Mouse (Mus musculus) hindbrain, embryonic 15.5 days (tissue): ENCODE measurements at regions not wholly inside any gene's neighbourhood (a gene's known extent, or its start where the extent isn't known, plus 50 kb on each side); places are given as distances from the start of the nearest gene placed in this dataset.

ENCODE experiments used
- ATAC-seq: fragments of 200-750 bp; cut with Nextera tagmentation; 2 replicates; pipeline ENCODE4 v1.8.0; 2017; ENCODE audit warnings: low read depth, moderate number of reproducible peaks, moderate TSS enrichment; ENCODE audit not compliant: low FRiP score
- H3K27ac ChIP-seq: fragments of 300-500 bp; sonication (generic); replicated peaks from 2 replicates; pipeline ENCODE4 v1.5.1; 2015; ENCODE audit warnings: mild to moderate bottlenecking, inconsistent platforms
- H3K27me3 ChIP-seq: fragments of 300-500 bp; sonication (generic); 2 replicates; pipeline ENCODE4 v1.6.1; 2015; ENCODE audit warnings: control low read depth, inconsistent platforms
- H3K36me3 ChIP-seq: fragments of 300-500 bp; sonication (generic); 2 replicates; pipeline ENCODE4 v1.6.1; 2015; ENCODE audit warnings: control low read depth, inconsistent platforms
- H3K4me1 ChIP-seq: fragments of 300-500 bp; sonication (generic); replicated peaks from 2 replicates; pipeline ENCODE4 v1.6.1; 2015; ENCODE audit warnings: control low read depth, inconsistent platforms
- H3K4me2 ChIP-seq: fragments of 300-500 bp; sonication (generic); 2 replicates; pipeline ENCODE4 v1.6.1; 2015; ENCODE audit warnings: moderate library complexity, mild to moderate bottlenecking, inconsistent platforms
- H3K4me3 ChIP-seq: fragments of 300-500 bp; sonication (generic); 2 replicates; pipeline ENCODE4 v1.5.1; 2015; ENCODE audit warnings: mild to moderate bottlenecking, inconsistent platforms
- H3K9ac ChIP-seq: fragments of 300-500 bp; sonication (generic); 2 replicates; pipeline ENCODE4 v1.6.1; 2015; ENCODE audit warnings: inconsistent platforms
- H3K9me3 ChIP-seq: fragments of 300-500 bp; sonication (generic); 2 replicates; pipeline ENCODE4 v1.6.1; 2016; ENCODE audit warnings: control low read depth, inconsistent platforms
- WGBS: fragments of 180-500 bp; shearing (Covaris S2); methylation state at CpG from one replicate; pipeline ENCODE4 v1.1.7; 2015; 5-methylcytosine and 5-hydroxymethylcytosine counted together

- no peak overlapping the region for H3K27ac ChIP-seq
- H3K9ac ChIP-seq, result no peak overlapping the region
- WGBS, result 92% methylated on average over 10 of the region's 10 CpGs
- no peaks in the 10 kb centered on the region for H3K4me1 ChIP-seq
- no peak overlapping the region for H3K4me3 ChIP-seq
- no peaks in the 10 kb centered on the region for H3K27me3 ChIP-seq
- no peak for ATAC-seq
- H3K9me3 ChIP-seq, result no peaks in the 10 kb centered on the region
- H3K4me2 ChIP-seq, result no peak overlapping the region
- no peaks in the 10 kb centered on the region for H3K36me3 ChIP-seq
These were observed 125.1 kb upstream of the Pik3r1 start for GRCm38 (mm10) chr13:101893035-101893600.

DNA sequence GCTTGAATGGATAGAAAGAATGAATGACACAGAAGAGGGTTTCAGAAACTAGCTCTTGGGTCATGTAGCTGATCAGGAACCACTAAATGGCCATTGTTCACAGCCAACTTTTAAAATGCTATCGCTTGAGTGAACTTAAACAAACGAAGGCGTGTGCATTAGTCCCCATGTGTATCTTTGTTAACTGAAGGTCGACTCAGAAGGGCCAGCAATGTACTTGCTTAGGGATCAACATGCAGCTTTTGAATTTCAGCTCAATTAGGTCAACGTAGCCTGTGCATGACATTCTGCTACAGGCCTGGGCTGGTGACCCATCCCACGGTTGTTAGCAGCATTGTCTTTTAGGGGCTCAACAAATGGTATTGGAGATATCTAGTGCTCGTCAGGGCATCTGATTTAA, 127.1 kb upstream of the Pik3r1 start:
- Histone ChIP-seq H3K9ac (no peak overlapping the region), H3K4me2 (no peak overlapping the region), H3K27me3 (no peaks in the 10 kb centered on the region), H3K4me1 (no peaks in the 10 kb centered on the region), H3K9me3 (no peaks in the 10 kb centered on the region), H3K36me3 (no peaks in the 10 kb centered on the region), H3K4me3 (no peak overlapping the region), H3K27ac (no peak overlapping the region)
- WGBS, result 64% methylated on average over 7 of the region's 7 CpGs
- no peak for ATAC-seq

GRCm38 (mm10) chr13:101895686-101896085, 127.7 kb upstream of the Pik3r1 start:
- no peak overlapping the region for H3K27ac ChIP-seq
- H3K9ac ChIP-seq, result no peak overlapping the region
- H3K4me2 ChIP-seq, result no peak overlapping the region
- no peaks in the 10 kb centered on the region for H3K9me3 ChIP-seq
- H3K36me3 ChIP-seq, result no peaks in the 10 kb centered on the region
- no peak overlapping the region for H3K4me3 ChIP-seq
- no peak for ATAC-seq
- WGBS, result 64% methylated on average over 4 of the region's 4 CpGs
- no peaks in the 10 kb centered on the region for H3K4me1 ChIP-seq
- no peaks in the 10 kb centered on the region for H3K27me3 ChIP-seq

- H3K4me3 ChIP-seq, result no peak overlapping the region
- no peak overlapping the region for H3K4me2 ChIP-seq
- no peak for ATAC-seq
- no peaks in the 10 kb centered on the region for H3K27me3 ChIP-seq
- no peaks in the 10 kb centered on the region for H3K36me3 ChIP-seq
- H3K9ac ChIP-seq, result no peak overlapping the region
- no peaks in the 10 kb centered on the region for H3K9me3 ChIP-seq
- H3K4me1 ChIP-seq, result no peaks in the 10 kb centered on the region
- 92% methylated on average over 4 of the region's 4 CpGs for WGBS
- no peak overlapping the region for H3K27ac ChIP-seq
These were observed 128.9 kb upstream of the Pik3r1 start for GRCm38 (mm10) chr13:101896946-101897345.

DNA sequence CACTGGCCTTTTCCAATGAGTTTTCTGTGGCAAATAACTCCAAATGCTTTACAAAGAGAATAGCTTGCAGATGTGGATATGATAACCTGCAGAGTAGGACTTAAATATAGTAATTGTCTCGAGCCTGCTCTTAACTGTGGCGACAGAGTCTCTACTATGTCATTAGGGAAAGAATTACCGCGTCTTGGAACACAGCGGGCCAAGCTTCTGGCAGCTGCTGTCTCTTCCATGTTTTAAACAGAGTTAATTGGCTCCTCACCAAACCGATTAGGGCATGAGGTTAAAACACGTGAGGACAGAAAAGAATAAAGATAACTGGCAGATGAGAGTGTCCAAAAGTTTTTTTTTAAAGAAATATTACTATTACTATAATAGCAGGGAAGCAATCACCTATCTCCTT, 134.2 kb upstream of the Pik3r1 start:
- ATAC-seq, result no peak
- Histone ChIP-seq H3K36me3 (no peaks in the 10 kb centered on the region), H3K4me2 (no peak overlapping the region), H3K27me3 (no peaks in the 10 kb centered on the region), H3K9me3 (no peaks in the 10 kb centered on the region), H3K4me1 (peaks cover 5% of the 10 kb centered on the region; the same call in 1 of the 2 replicates), H3K9ac (no peak overlapping the region), H3K4me3 (no peak overlapping the region), H3K27ac (no peak overlapping the region)
- 57% methylated on average over 7 of the region's 7 CpGs for WGBS

GRCm38 (mm10) chr13:101905909-101906676, 138.1 kb upstream of the Pik3r1 start:
- 66% methylated on average over 7 of the region's 7 CpGs for WGBS
- H3K9ac ChIP-seq, result no peak overlapping the region
- H3K27me3 ChIP-seq, result no peaks in the 10 kb centered on the region
- H3K9me3 ChIP-seq, result no peaks in the 10 kb centered on the region
- no peak overlapping the region for H3K27ac ChIP-seq
- peaks cover 5% of the 10 kb centered on the region; the same call in 1 of the 2 replicates for H3K4me1 ChIP-seq
- no peak overlapping the region for H3K4me3 ChIP-seq
- ATAC-seq, result peak; percentile 79; the same call in 1 of the 2 replicates
- H3K4me2 ChIP-seq, result no peak overlapping the region
- no peaks in the 10 kb centered on the region for H3K36me3 ChIP-seq

- H3K4me2 ChIP-seq, result no peak overlapping the region
- no peaks in the 10 kb centered on the region for H3K36me3 ChIP-seq
- no peak overlapping the region for H3K4me3 ChIP-seq
- peaks cover 5% of the 10 kb centered on the region; the same call in 1 of the 2 replicates for H3K4me1 ChIP-seq
- 79% methylated on average over 5 of the region's 5 CpGs for WGBS
- H3K9ac ChIP-seq, result no peak overlapping the region
- no peak overlapping the region for H3K27ac ChIP-seq
- no peak for ATAC-seq
- H3K27me3 ChIP-seq, result no peaks in the 10 kb centered on the region
- no peaks in the 10 kb centered on the region for H3K9me3 ChIP-seq
These were observed 141.0 kb upstream of the Pik3r1 start for GRCm38 (mm10) chr13:101909026-101909425.

- Histone ChIP-seq H3K9ac (no peak overlapping the region), H3K27ac (no peak overlapping the region), H3K27me3 (no peaks in the 10 kb centered on the region), H3K9me3 (no peaks in the 10 kb centered on the region), H3K4me3 (no peak overlapping the region), H3K4me1 (peaks cover 8% of the 10 kb centered on the region; the same call in 1 of the 2 replicates), H3K4me2 (no peak overlapping the region), H3K36me3 (no peaks in the 10 kb centered on the region)
- no peak for ATAC-seq
- WGBS, result 88% methylated on average over 5 of the region's 5 CpGs
These were observed 142.7 kb upstream of the Pik3r1 start for GRCm38 (mm10) chr13:101910687-101911086.

DNA sequence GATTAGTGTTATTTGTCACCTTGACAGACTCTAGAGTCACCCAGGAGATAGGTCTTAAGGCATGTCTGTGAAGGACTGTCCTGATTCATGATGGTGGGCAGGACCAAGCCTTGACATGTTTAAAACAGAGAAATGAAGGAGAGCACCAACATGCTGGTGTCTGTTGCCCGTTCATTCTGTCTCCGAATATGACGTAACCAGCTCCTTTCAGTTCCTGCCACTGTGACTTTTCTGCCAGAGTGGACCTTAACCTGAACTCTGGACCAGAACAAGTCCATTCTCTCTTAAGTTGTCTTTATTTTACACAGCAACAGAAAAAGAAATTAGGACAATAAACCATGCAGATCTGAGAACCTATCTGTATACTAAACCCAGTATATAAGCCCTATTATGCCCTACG, 146.1 kb upstream of the Pik3r1 start:
- no peaks in the 10 kb centered on the region for H3K27me3 ChIP-seq
- 0 out of 2 replicates have a peak, but pooled peaks cover 3% of the 10 kb centered on the region for H3K4me1 ChIP-seq
- no peaks in the 10 kb centered on the region for H3K36me3 ChIP-seq
- no peak overlapping the region for H3K27ac ChIP-seq
- H3K4me2 ChIP-seq, result no peak overlapping the region
- WGBS, result 92% methylated on average over 4 of the region's 4 CpGs
- H3K4me3 ChIP-seq, result no peak overlapping the region
- no peak overlapping the region for H3K9ac ChIP-seq
- no peak for ATAC-seq
- no peaks in the 10 kb centered on the region for H3K9me3 ChIP-seq

GRCm38 (mm10) chr13:101914691-101915541, 146.9 kb upstream of the Pik3r1 start:
- 42% methylated on average over 5 of the region's 5 CpGs for WGBS
- Histone ChIP-seq H3K36me3 (no peaks in the 10 kb centered on the region), H3K4me3 (no peak overlapping the region), H3K4me2 (no peak overlapping the region), H3K9me3 (no peaks in the 10 kb centered on the region), H3K27ac (no peak overlapping the region), H3K27me3 (no peaks in the 10 kb centered on the region), H3K4me1 (0 out of 2 replicates have a peak, but pooled peaks cover 3% of the 10 kb centered on the region), H3K9ac (no peak overlapping the region)
- 0 out of 2 replicates have a peak, but pooled peaks have one; percentile 54 for ATAC-seq

GRCm38 (mm10) chr13:101915542-101915941, 147.5 kb upstream of the Pik3r1 start:
- no peak overlapping the region for H3K27ac ChIP-seq
- WGBS, result 54% methylated on average over 6 of the region's 6 CpGs
- H3K9ac ChIP-seq, result no peak overlapping the region
- no peaks in the 10 kb centered on the region for H3K9me3 ChIP-seq
- 0 out of 2 replicates have a peak, but pooled peaks cover 3% of the 10 kb centered on the region for H3K4me1 ChIP-seq
- no peak overlapping the region for H3K4me2 ChIP-seq
- no peak for ATAC-seq
- no peaks in the 10 kb centered on the region for H3K27me3 ChIP-seq
- no peaks in the 10 kb centered on the region for H3K36me3 ChIP-seq
- no peak overlapping the region for H3K4me3 ChIP-seq
